Mouse (Mus musculus): ENCODE measurements around the gene Syn2. TPM values are rescaled to one million over a fixed set of nuclear protein-coding genes. Genes with fewer than 3 reads are reported as not detected.

Gene Syn2
- polyA plus RNA-seq, 1 experiment from 2014 or later = 0.61 TPM

GRCm38 (mm10) chr6:115315770-115316169, 181.1 kb downstream of the Syn2 start:
- no peak overlapping the region for H3K4me3 ChIP-seq
- H3K4me2 ChIP-seq = no peak overlapping the region
- H3K27ac ChIP-seq = no peak overlapping the region
- ATAC-seq (ENCODE audit: insufficient number of reproducible peaks, low FRiP score, low TSS enrichment, low read depth) = no peak
- 78% methylated on average over 4 of the region's 4 CpGs for whole genome bisulfite sequencing
- H3K9ac ChIP-seq = no peak overlapping the region
- H3K9me3 ChIP-seq = no peaks in the 10 kb centered on the region
- H3K36me3 ChIP-seq = no peaks in the 10 kb centered on the region
- peaks cover 3% of the 10 kb centered on the region; the same call in 1 of the 2 replicates for H3K4me1 ChIP-seq
- no peaks in the 10 kb centered on the region for H3K27me3 ChIP-seq

GRCm38 (mm10) chr6:115316811-115317221, 182.1 kb downstream of the Syn2 start:
- Histone ChIP-seq H3K27me3 (no peaks in the 10 kb centered on the region), H3K9me3 (no peaks in the 10 kb centered on the region), H3K36me3 (no peaks in the 10 kb centered on the region), H3K9ac (no peak overlapping the region), H3K4me1 (peaks cover 3% of the 10 kb centered on the region; the same call in 1 of the 2 replicates), H3K4me2 (no peak overlapping the region), H3K27ac (no peak overlapping the region), H3K4me3 (no peak overlapping the region)
- 56% methylated on average over 11 of the region's 11 CpGs for WGBS
- no peak for ATAC-seq (ENCODE audit: insufficient number of reproducible peaks, low FRiP score, low TSS enrichment, low read depth)

- no peaks in the 10 kb centered on the region for H3K27me3 ChIP-seq
- 81% methylated on average over 6 of the region's 6 CpGs for WGBS
- no peak overlapping the region for H3K4me3 ChIP-seq
- no peak overlapping the region for H3K4me2 ChIP-seq
- no peak for ATAC-seq (ENCODE audit: insufficient number of reproducible peaks, low FRiP score, low TSS enrichment, low read depth)
- H3K9ac ChIP-seq = no peak overlapping the region
- H3K9me3 ChIP-seq = no peaks in the 10 kb centered on the region
- H3K4me1 ChIP-seq = peaks cover 3% of the 10 kb centered on the region; the same call in 1 of the 2 replicates
- no peak overlapping the region for H3K27ac ChIP-seq
- no peaks in the 10 kb centered on the region for H3K36me3 ChIP-seq
These were observed 184.1 kb downstream of the Syn2 start for GRCm38 (mm10) chr6:115318811-115319210.

GRCm38 (mm10) chr6:115319686-115320085, 185.0 kb downstream of the Syn2 start:
- WGBS = 72% methylated on average over 4 of the region's 4 CpGs
- Histone ChIP-seq H3K27ac (no peak overlapping the region), H3K27me3 (no peaks in the 10 kb centered on the region), H3K4me3 (no peak overlapping the region), H3K9me3 (no peaks in the 10 kb centered on the region), H3K4me2 (no peak overlapping the region), H3K4me1 (peaks cover 3% of the 10 kb centered on the region; the same call in 1 of the 2 replicates), H3K36me3 (no peaks in the 10 kb centered on the region), H3K9ac (no peak overlapping the region)
- ATAC-seq (ENCODE audit: insufficient number of reproducible peaks, low FRiP score, low TSS enrichment, low read depth) = no peak

- Histone ChIP-seq H3K36me3 (no peaks in the 10 kb centered on the region), H3K27ac (no peak overlapping the region), H3K9me3 (no peaks in the 10 kb centered on the region), H3K4me1 (peaks cover 3% of the 10 kb centered on the region; the same call in 1 of the 2 replicates), H3K4me3 (no peak overlapping the region), H3K4me2 (no peak overlapping the region), H3K9ac (no peak overlapping the region), H3K27me3 (no peaks in the 10 kb centered on the region)
- WGBS = 73% methylated on average over 8 of the region's 8 CpGs
- ATAC-seq (ENCODE audit: insufficient number of reproducible peaks, low FRiP score, low TSS enrichment, low read depth) = no peak
These were observed 186.4 kb downstream of the Syn2 start for GRCm38 (mm10) chr6:115320927-115321714.

GRCm38 (mm10) chr6:115321883-115322351, 187.2 kb downstream of the Syn2 start:
- Histone ChIP-seq H3K4me2 (no peak overlapping the region), H3K4me3 (no peak overlapping the region), H3K4me1 (0 out of 2 replicates have a peak, but pooled peaks cover under 1% of the 10 kb centered on the region), H3K9me3 (no peaks in the 10 kb centered on the region), H3K27me3 (no peaks in the 10 kb centered on the region), H3K27ac (no peak overlapping the region), H3K9ac (no peak overlapping the region), H3K36me3 (no peaks in the 10 kb centered on the region)
- ATAC-seq (ENCODE audit: insufficient number of reproducible peaks, low FRiP score, low TSS enrichment, low read depth) = no peak
- WGBS = 70% methylated on average over 6 of the region's 6 CpGs

GRCm38 (mm10) chr6:115322956-115323355, 188.3 kb downstream of the Syn2 start:
- WGBS = 86% methylated on average over 5 of the region's 5 CpGs
- no peak overlapping the region for H3K4me2 ChIP-seq
- no peak overlapping the region for H3K4me3 ChIP-seq
- no peak overlapping the region for H3K27ac ChIP-seq
- H3K27me3 ChIP-seq = no peaks in the 10 kb centered on the region
- H3K9me3 ChIP-seq = no peaks in the 10 kb centered on the region; the same call in 1 of the 2 replicates
- ATAC-seq (ENCODE audit: insufficient number of reproducible peaks, low FRiP score, low TSS enrichment, low read depth) = no peak
- H3K4me1 ChIP-seq = no peaks in the 10 kb centered on the region
- H3K9ac ChIP-seq = no peak overlapping the region
- H3K36me3 ChIP-seq = no peaks in the 10 kb centered on the region

- Histone ChIP-seq H3K4me3 (no peak overlapping the region), H3K4me1 (no peaks in the 10 kb centered on the region), H3K36me3 (no peaks in the 10 kb centered on the region), H3K9ac (no peak overlapping the region), H3K27me3 (no peaks in the 10 kb centered on the region), H3K27ac (no peak overlapping the region), H3K9me3 (no peaks in the 10 kb centered on the region; the same call in 1 of the 2 replicates), H3K4me2 (no peak overlapping the region)
- no peak for ATAC-seq (ENCODE audit: insufficient number of reproducible peaks, low FRiP score, low TSS enrichment, low read depth)
These were observed 196.3 kb downstream of the Syn2 start for GRCm38 (mm10) chr6:115330964-115331363.

Small RNAs within 50 kb of the gene (microRNA-seq; reads per million reads assigned to microRNA genes)
- not detected for gene Gm24767

Other genes with a start within 250 kb of the Syn2 start
- 121 and 130 TPM in 2 replicates for gene Vgll4, start 164.9 kb upstream of the Syn2 start, polyA plus RNA-seq (2015; fragmentation: Nextera tagmentation; extraction: Ambion mirVana)
- 48.5 and 52.2 TPM in 2 replicates for gene Tamm41, start 97.0 kb upstream of the Syn2 start, polyA plus RNA-seq (2015; fragmentation: Nextera tagmentation; extraction: Ambion mirVana)
- not detected in 2 replicates for gene Gm17482, start 92.4 kb downstream of the Syn2 start, polyA plus RNA-seq (2015; fragmentation: Nextera tagmentation; extraction: Ambion mirVana)
- gene Timp4, start 117.3 kb downstream of the Syn2 start, polyA plus RNA-seq (2015; fragmentation: Nextera tagmentation; extraction: Ambion mirVana) = 0.64 and 0.67 TPM in 2 replicates
- gene Pparg, start 226.0 kb downstream of the Syn2 start, polyA plus RNA-seq (2015; fragmentation: Nextera tagmentation; extraction: Ambion mirVana) = 3.6 and 4.9 TPM in 2 replicates

Measured in limb, embryonic 15.5 days (tissue).